Mouse (Mus musculus) embryonic fibroblast, embryonic 13.5 days (primary cell): ENCODE measurements around the gene Prps1.
A peak's percentile ranks its signal among the peaks of the same experiment; 100 is the strongest.

Experiments
- CTCF ChIP-seq: IDR thresholded peaks from 2 replicates; pipeline ENCODE4 v1.5.1; 2011; ENCODE audit warnings: mild to moderate bottlenecking, control low read depth, low read length, moderate library complexity, borderline replicate concordance; ENCODE audit not compliant: insufficient read depth
- POLR2A ChIP-seq: IDR thresholded peaks from 2 replicates; pipeline ENCODE4 v1.6.1; 2011; ENCODE audit warnings: low read depth, mild to moderate bottlenecking, control low read depth, low read length, moderate library complexity

DNA sequence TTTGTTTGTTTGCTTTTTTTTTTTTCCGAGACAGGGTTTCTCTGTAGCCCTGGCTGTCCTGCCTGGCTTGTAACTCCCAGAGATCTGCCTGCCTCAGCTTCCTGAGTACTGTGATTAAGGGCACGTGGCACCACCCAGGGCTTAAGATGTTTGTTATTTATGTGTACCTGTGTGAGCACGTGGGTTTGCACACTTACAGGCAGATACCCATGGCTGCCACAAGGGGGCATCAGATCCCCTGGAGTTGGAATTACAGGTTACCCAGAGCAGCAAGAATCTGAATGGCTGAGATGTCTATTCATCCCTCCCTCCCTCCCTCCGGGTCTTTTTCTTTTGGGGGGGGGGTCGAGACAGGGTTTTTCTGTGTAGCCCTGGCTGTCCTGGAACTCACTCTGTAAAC lies 22.8 kb downstream of the Prps1 start:
- no peak for TF ChIP-seq POLR2A
- TF ChIP-seq CTCF = 0 out of 2 replicates have a peak, but pooled peaks have one; percentile 31
